Mouse (Mus musculus) stomach, postnatal 0 days (tissue): ENCODE measurements at regions not wholly inside any gene's neighbourhood (a gene's known extent, or its start where the extent isn't known, plus 50 kb on each side); places are given as distances from the start of the nearest gene placed in this dataset.

Experiments
- ATAC-seq: fragments of 200-750 bp; cut with Nextera tagmentation; 2 replicates; pipeline ENCODE4 v1.8.0; 2017; ENCODE audit not compliant: low FRiP score, low TSS enrichment
- DNase-seq: peaks from one replicate; pipeline ENCODE4 v3.0.0-alpha.2; 2016; ENCODE audit warnings: low spot score
- H3K27ac ChIP-seq: fragments of 300-500 bp; sonication (generic); replicated peaks from 2 replicates; pipeline ENCODE4 v1.5.1; 2014; ENCODE audit warnings: mild to moderate bottlenecking, control low read depth
- H3K27me3 ChIP-seq: fragments of 300-500 bp; sonication (generic); 2 replicates; pipeline ENCODE4 v1.6.1; 2014; ENCODE audit warnings: low read length; ENCODE audit not compliant: control insufficient read depth, insufficient read depth
- H3K36me3 ChIP-seq: fragments of 300-500 bp; sonication (generic); 2 replicates; pipeline ENCODE4 v1.6.1; 2014; ENCODE audit warnings: low read length, mixed read lengths; ENCODE audit not compliant: control insufficient read depth, insufficient read depth
- H3K4me1 ChIP-seq: fragments of 300-500 bp; sonication (generic); replicated peaks from 2 replicates; pipeline ENCODE4 v1.6.1; 2014; ENCODE audit warnings: antibody characterized with exemption; ENCODE audit not compliant: control insufficient read depth, insufficient read depth
- H3K4me2 ChIP-seq: fragments of 300-500 bp; sonication (generic); replicated peaks from 2 replicates; pipeline ENCODE4 v1.6.1; 2014; ENCODE audit warnings: low read depth, mild to moderate bottlenecking, control low read depth, moderate library complexity
- H3K4me3 ChIP-seq: fragments of 300-500 bp; sonication (generic); 2 replicates; pipeline ENCODE4 v1.5.1; 2014; ENCODE audit warnings: low read depth, low read length, control low read depth
- H3K9ac ChIP-seq: fragments of 300-500 bp; sonication (generic); 2 replicates; pipeline ENCODE4 v1.6.1; 2014; ENCODE audit warnings: mild to moderate bottlenecking, low read length, control low read depth, mixed read lengths
- H3K9me3 ChIP-seq: fragments of 300-500 bp; sonication (generic); 2 replicates; pipeline ENCODE4 v1.6.1; 2016; ENCODE audit warnings: low read length; ENCODE audit not compliant: control insufficient read depth
- CTCF ChIP-seq: IDR thresholded peaks from 2 replicates; pipeline ENCODE4 v1.5.1; 2016; ENCODE audit warnings: antibody characterized with exemption, low read depth, mild to moderate bottlenecking, moderate library complexity
- EP300 ChIP-seq: optimal IDR thresholded peaks from 2 replicates; pipeline ENCODE3; 2016; ENCODE audit warnings: antibody characterized with exemption
- WGBS: fragments of 180-500 bp; shearing (Covaris S2); extraction: QIAGEN DNeasy Blood & Tissue Kit; methylation state at CpG from one replicate; pipeline ENCODE4 v1.1.7; 2014; 5-methylcytosine and 5-hydroxymethylcytosine counted together

- Histone ChIP-seq H3K4me3 (no peak overlapping the region), H3K9ac (no peak overlapping the region), H3K27me3 (no peaks in the 10 kb centered on the region), H3K36me3 (no peaks in the 10 kb centered on the region), H3K27ac (no peak overlapping the region), H3K4me1 (no peaks in the 10 kb centered on the region), H3K4me2 (no peak overlapping the region), H3K9me3 (no peaks in the 10 kb centered on the region)
- 56% methylated on average over 1 of the region's 1 CpGs for WGBS
- TF ChIP-seq CTCF (no peak), EP300 (no peak)
- DNase-seq (no peak), ATAC-seq (no peak)
Observed at GRCm38 (mm10) chr9:50101061-50101460, 243.7 kb downstream of the Rpl10-ps3 start.

- no peaks in the 10 kb centered on the region for H3K27me3 ChIP-seq
- 73% methylated on average over 8 of the region's 8 CpGs for WGBS
- TF ChIP-seq EP300 (no peak), CTCF (no peak)
Observed at GRCm38 (mm10) chr9:50090968-50091367, 253.8 kb downstream of the Rpl10-ps3 start.

GRCm38 (mm10) chr9:50089916-50090315, 254.9 kb downstream of the Rpl10-ps3 start:
- Histone ChIP-seq H3K9me3 (no peaks in the 10 kb centered on the region), H3K4me3 (no peak overlapping the region), H3K4me2 (no peak overlapping the region), H3K36me3 (no peaks in the 10 kb centered on the region), H3K9ac (no peak overlapping the region), H3K27ac (no peak overlapping the region), H3K4me1 (no peaks in the 10 kb centered on the region), H3K27me3 (no peaks in the 10 kb centered on the region)
- DNase-seq: no peak
- no peak for ATAC-seq
- WGBS: 70% methylated on average over 3 of the region's 3 CpGs
- TF ChIP-seq CTCF (no peak), EP300 (no peak)

More at GRCm38 (mm10) chr9:50090968-50091367, 253.8 kb downstream of the Rpl10-ps3 start:
- Histone ChIP-seq H3K4me3 (no peak overlapping the region), H3K9me3 (no peaks in the 10 kb centered on the region), H3K27ac (no peak overlapping the region), H3K36me3 (no peaks in the 10 kb centered on the region), H3K4me2 (no peak overlapping the region), H3K4me1 (no peaks in the 10 kb centered on the region), H3K9ac (no peak overlapping the region)
- no peak for ATAC-seq
- DNase-seq: no peak

GRCm38 (mm10) chr9:50080205-50080604, 264.6 kb downstream of the Rpl10-ps3 start:
- ATAC-seq (no peak), DNase-seq (no peak)
- Histone ChIP-seq H3K27me3 (no peaks in the 10 kb centered on the region), H3K27ac (no peak overlapping the region), H3K36me3 (no peaks in the 10 kb centered on the region), H3K4me2 (no peak overlapping the region), H3K9ac (no peak overlapping the region), H3K9me3 (no peaks in the 10 kb centered on the region), H3K4me1 (no peaks in the 10 kb centered on the region), H3K4me3 (no peak overlapping the region)
- TF ChIP-seq EP300 (no peak), CTCF (no peak)
- WGBS: 54% methylated on average over 3 of the region's 3 CpGs

GRCm38 (mm10) chr9:50068576-50068975, 269.9 kb upstream of the Ncam1 start:
- H3K4me2 ChIP-seq: no peak overlapping the region
- WGBS: 60% methylated on average over 2 of the region's 2 CpGs
- no peak overlapping the region for H3K27ac ChIP-seq
- no peaks in the 10 kb centered on the region for H3K4me1 ChIP-seq
- H3K36me3 ChIP-seq: no peaks in the 10 kb centered on the region
- no peak overlapping the region for H3K9ac ChIP-seq
- H3K9me3 ChIP-seq: no peaks in the 10 kb centered on the region
- TF ChIP-seq CTCF: no peak
- no peak for TF ChIP-seq EP300
- no peak overlapping the region for H3K4me3 ChIP-seq
- DNase-seq (no peak), ATAC-seq (no peak)
- no peaks in the 10 kb centered on the region for H3K27me3 ChIP-seq

- 72% methylated on average over 3 of the region's 3 CpGs for WGBS
- no peak for DNase-seq
- ATAC-seq: no peak
- Histone ChIP-seq H3K4me1 (no peaks in the 10 kb centered on the region), H3K27ac (no peak overlapping the region), H3K27me3 (no peaks in the 10 kb centered on the region), H3K36me3 (no peaks in the 10 kb centered on the region), H3K9ac (no peak overlapping the region), H3K4me2 (no peak overlapping the region), H3K4me3 (no peak overlapping the region), H3K9me3 (no peaks in the 10 kb centered on the region)
- TF ChIP-seq EP300 (no peak), CTCF (no peak)
Observed at GRCm38 (mm10) chr9:50067729-50068225, 269.1 kb upstream of the Ncam1 start.
